Mouse (Mus musculus) heart, embryonic 15.5 days (tissue): ENCODE data around the gene Crygn. TPM values are rescaled to one million over a fixed set of nuclear protein-coding genes. Genes with fewer than 3 reads are reported as not detected.

Experiments used
- ATAC-seq: fragments of 200-750 bp; cut with Nextera tagmentation; replicated peaks from 2 replicates; pipeline ENCODE4 v1.8.0; 2017; ENCODE audit warnings: low read depth, moderate TSS enrichment; ENCODE audit not compliant: insufficient number of reproducible peaks, insufficient read depth, low FRiP score
- H3K27ac ChIP-seq: fragments of 300-500 bp; sonication (generic); 2 replicates; pipeline ENCODE4 v1.5.1; 2015; ENCODE audit warnings: mild to moderate bottlenecking, inconsistent platforms
- H3K27me3 ChIP-seq: fragments of 300-500 bp; sonication (generic); 2 replicates; pipeline ENCODE4 v1.6.1; 2015; ENCODE audit warnings: inconsistent platforms
- H3K36me3 ChIP-seq: fragments of 300-500 bp; sonication (generic); 2 replicates; pipeline ENCODE4 v1.6.1; 2015; ENCODE audit warnings: mild to moderate bottlenecking, inconsistent platforms
- H3K4me1 ChIP-seq: fragments of 300-500 bp; sonication (generic); replicated peaks from 2 replicates; pipeline ENCODE4 v1.6.1; 2015; ENCODE audit warnings: inconsistent platforms
- H3K4me2 ChIP-seq: fragments of 300-500 bp; sonication (generic); 2 replicates; pipeline ENCODE4 v1.6.1; 2015; ENCODE audit warnings: inconsistent platforms, mild to moderate bottlenecking, moderate library complexity
- H3K4me3 ChIP-seq: fragments of 300-500 bp; sonication (generic); 2 replicates; pipeline ENCODE4 v1.5.1; 2015; ENCODE audit warnings: mild to moderate bottlenecking, inconsistent platforms
- H3K9ac ChIP-seq: fragments of 300-500 bp; sonication (generic); 2 replicates; pipeline ENCODE4 v1.6.1; 2015; ENCODE audit warnings: mild to moderate bottlenecking, inconsistent platforms
- H3K9me3 ChIP-seq: fragments of 300-500 bp; sonication (generic); replicated peaks from 2 replicates; pipeline ENCODE4 v1.6.1; 2016; ENCODE audit warnings: inconsistent platforms
- WGBS: fragments of 180-500 bp; shearing (Covaris S2); methylation state at CpG from one replicate; pipeline ENCODE4 v1.1.7; 2015; ENCODE audit warnings: mixed read lengths; 5-methylcytosine and 5-hydroxymethylcytosine counted together
- polyA plus RNA-seq: library from polyadenylated mRNA; unstranded; fragments of >200 nt; fragmentation: Nextera tagmentation; extraction: Ambion mirVana; gene quantifications from 2 replicates; pipeline ENCODE4 v1.2.1, GENCODE M21; 2015

Crygn gene
- polyA plus RNA-seq: 2.5 TPM in 1 of 2 replicates, not detected in the other

GRCm38 (mm10) chr5:24757816-24758215, at the start of gene Crygn:
TSS of gene Crygn (minus strand) at chr5:24758008.
- ATAC-seq: no peak
- no peak within 1 kb of the TSS for H3K9ac ChIP-seq
- 36% methylated on average over 18 of the region's 18 CpGs for WGBS
- H3K4me3 ChIP-seq: no peak within 1 kb of the TSS
- no peak within 1 kb of the TSS for H3K4me2 ChIP-seq
- no peaks in the 10 kb centered on the region for H3K27me3 ChIP-seq
- no peak within 1 kb of the TSS for H3K27ac ChIP-seq
- no peaks in the 10 kb centered on the region; the same call in 1 of the 2 replicates for H3K4me1 ChIP-seq
- H3K9me3 ChIP-seq: no peaks in the 10 kb centered on the region
- H3K36me3 ChIP-seq: no peaks in the 10 kb centered on the region

- H3K27ac ChIP-seq: no peak overlapping the region
- no peaks in the 10 kb centered on the region for H3K27me3 ChIP-seq
- peaks cover 8% of the 10 kb centered on the region; the same call in 1 of the 2 replicates for H3K4me1 ChIP-seq
- no peak overlapping the region for H3K4me2 ChIP-seq
- ATAC-seq: no peak
- 78% methylated on average over 6 of the region's 6 CpGs for WGBS
- no peak overlapping the region for H3K4me3 ChIP-seq
- no peak overlapping the region for H3K9ac ChIP-seq
- H3K36me3 ChIP-seq: peaks cover 62% of the 10 kb centered on the region
- no peaks in the 10 kb centered on the region for H3K9me3 ChIP-seq
Measured at GRCm38 (mm10) chr5:24805222-24805621, 47.4 kb upstream of the Crygn start.

GRCm38 (mm10) chr5:24804661-24805060, 46.9 kb upstream of the Crygn start:
- no peaks in the 10 kb centered on the region for H3K9me3 ChIP-seq
- WGBS: 84% methylated on average over 8 of the region's 8 CpGs
- no peaks in the 10 kb centered on the region for H3K27me3 ChIP-seq
- no peak for ATAC-seq
- no peak overlapping the region for H3K4me2 ChIP-seq
- peaks cover 61% of the 10 kb centered on the region for H3K36me3 ChIP-seq
- no peak overlapping the region for H3K27ac ChIP-seq
- H3K4me1 ChIP-seq: peaks cover 8% of the 10 kb centered on the region; the same call in 1 of the 2 replicates
- H3K9ac ChIP-seq: no peak overlapping the region
- H3K4me3 ChIP-seq: no peak overlapping the region

GRCm38 (mm10) chr5:24801841-24802624, 44.2 kb upstream of the Crygn start:
- Histone ChIP-seq H3K4me1 (peaks cover 15% of the 10 kb centered on the region), H3K9ac (no peak overlapping the region), H3K4me3 (no peak overlapping the region), H3K27ac (peak overlapping the region; percentile 27), H3K27me3 (no peaks in the 10 kb centered on the region), H3K4me2 (no peak overlapping the region), H3K9me3 (no peaks in the 10 kb centered on the region), H3K36me3 (peaks cover 38% of the 10 kb centered on the region)
- 45% methylated on average over 6 of the region's 6 CpGs for WGBS
- ATAC-seq: no peak

GRCm38 (mm10) chr5:24800416-24800815, 42.6 kb upstream of the Crygn start:
- Histone ChIP-seq H3K27me3 (no peaks in the 10 kb centered on the region), H3K9me3 (no peaks in the 10 kb centered on the region), H3K9ac (no peak overlapping the region), H3K4me1 (peaks cover 15% of the 10 kb centered on the region), H3K27ac (no peak overlapping the region), H3K4me2 (no peak overlapping the region), H3K4me3 (no peak overlapping the region), H3K36me3 (peaks cover 22% of the 10 kb centered on the region)
- 0 out of 2 replicates have a peak, but pooled peaks have one; percentile 48 for ATAC-seq

- WGBS: 34% methylated on average over 10 of the region's 10 CpGs
- Histone ChIP-seq H3K27me3 (no peaks in the 10 kb centered on the region), H3K9ac (no peak overlapping the region), H3K4me2 (no peak overlapping the region), H3K4me1 (peaks cover 15% of the 10 kb centered on the region), H3K4me3 (no peak overlapping the region), H3K27ac (no peak overlapping the region), H3K36me3 (peaks cover 11% of the 10 kb centered on the region), H3K9me3 (no peaks in the 10 kb centered on the region)
- no peak for ATAC-seq
Measured at GRCm38 (mm10) chr5:24798639-24799038, 40.8 kb upstream of the Crygn start.

- H3K27ac ChIP-seq: no peak overlapping the region
- H3K27me3 ChIP-seq: no peaks in the 10 kb centered on the region
- peaks cover 6% of the 10 kb centered on the region for H3K36me3 ChIP-seq
- 55% methylated on average over 7 of the region's 7 CpGs for WGBS
- H3K4me1 ChIP-seq: peaks cover 14% of the 10 kb centered on the region
- H3K4me2 ChIP-seq: no peak overlapping the region
- ATAC-seq: no peak
- H3K9ac ChIP-seq: no peak overlapping the region
- H3K4me3 ChIP-seq: no peak overlapping the region
- H3K9me3 ChIP-seq: no peaks in the 10 kb centered on the region
Measured at GRCm38 (mm10) chr5:24797858-24798257, 40.0 kb upstream of the Crygn start.

GRCm38 (mm10) chr5:24792961-24793360, 35.2 kb upstream of the Crygn start:
- ATAC-seq: no peak
- no peaks in the 10 kb centered on the region for H3K9me3 ChIP-seq
- 67% methylated on average over 7 of the region's 7 CpGs for WGBS

GRCm38 (mm10) chr5:24782957-24783356, 25.1 kb upstream of the Crygn start:
- WGBS: 84% methylated on average over 4 of the region's 4 CpGs
- H3K9ac ChIP-seq: no peak overlapping the region
- ATAC-seq: no peak
- H3K4me2 ChIP-seq: no peak overlapping the region
- H3K4me1 ChIP-seq: peaks cover 13% of the 10 kb centered on the region
- H3K36me3 ChIP-seq: no peaks in the 10 kb centered on the region
- no peak overlapping the region for H3K27ac ChIP-seq
- peaks cover 3% of the 10 kb centered on the region; the same call in 1 of the 2 replicates for H3K9me3 ChIP-seq
- no peak overlapping the region for H3K4me3 ChIP-seq
- H3K27me3 ChIP-seq: peaks cover 12% of the 10 kb centered on the region; the same call in 1 of the 2 replicates

More at GRCm38 (mm10) chr5:24792961-24793360, 35.2 kb upstream of the Crygn start:
- no peak overlapping the region for H3K27ac ChIP-seq
- H3K4me2 ChIP-seq: no peak overlapping the region
- no peaks in the 10 kb centered on the region for H3K27me3 ChIP-seq
- no peaks in the 10 kb centered on the region for H3K4me1 ChIP-seq
- no peak overlapping the region for H3K9ac ChIP-seq
- no peak overlapping the region for H3K4me3 ChIP-seq
- no peaks in the 10 kb centered on the region for H3K36me3 ChIP-seq

GRCm38 (mm10) chr5:24781048-24781447, 23.2 kb upstream of the Crygn start:
- H3K9ac ChIP-seq: no peak overlapping the region
- no peaks in the 10 kb centered on the region for H3K36me3 ChIP-seq
- 13% methylated on average over 5 of the region's 5 CpGs for WGBS
- peak overlapping the region; percentile 41; the same call in 1 of the 2 replicates for H3K27ac ChIP-seq
- peak overlapping the region; percentile 10; the same call in 1 of the 2 replicates for H3K4me3 ChIP-seq
- peak overlapping the region; percentile 48 for H3K4me2 ChIP-seq
- peaks cover 15% of the 10 kb centered on the region; the same call in 1 of the 2 replicates for H3K27me3 ChIP-seq
- peaks cover 3% of the 10 kb centered on the region; the same call in 1 of the 2 replicates for H3K9me3 ChIP-seq
- no peak for ATAC-seq
- peaks cover 13% of the 10 kb centered on the region for H3K4me1 ChIP-seq

- no peak overlapping the region for H3K4me2 ChIP-seq
- H3K27me3 ChIP-seq: peaks cover 15% of the 10 kb centered on the region; the same call in 1 of the 2 replicates
- ATAC-seq: no peak
- H3K4me3 ChIP-seq: no peak overlapping the region
- H3K36me3 ChIP-seq: no peaks in the 10 kb centered on the region
- no peaks in the 10 kb centered on the region; the same call in 1 of the 2 replicates for H3K9me3 ChIP-seq
- H3K9ac ChIP-seq: no peak overlapping the region
- H3K4me1 ChIP-seq: peaks cover 13% of the 10 kb centered on the region
- no peak overlapping the region for H3K27ac ChIP-seq
- 49% methylated on average over 15 of the region's 15 CpGs for WGBS
Measured at GRCm38 (mm10) chr5:24779881-24780512, 22.2 kb upstream of the Crygn start.
